Mouse (Mus musculus): Measurements from ENCODE around the gene Tcirg1.

- no peak for TF ChIP-seq CTCF (conservative IDR thresholded peaks at IDR 0.05; ENCODE audit: insufficient read depth, insufficient read length, low read depth, low read length)
- no peak for TF ChIP-seq POLR2A (IDR thresholded peaks at IDR 0.05; ENCODE audit: low read depth, low read length)
These were observed 29.2 kb upstream of the Tcirg1 start for GRCm38 (mm10) chr19:3935896-3936850.
